Mouse (Mus musculus) kidney, adult 9 months (tissue): Measurements from ENCODE around the gene Fgfr2.
A peak's percentile ranks its signal among the peaks of the same experiment; 100 is the strongest.

Experiments
- DNase-seq: peaks from one replicate; pipeline ENCODE4 v3.0.0; 2022

Fgfr2 gene

GRCm38 (mm10) chr7:132273741-132274513 is 849.2 kb downstream of the Fgfr2 start:
- no peak for DNase-seq

- DNase-seq = no peak
These were observed 850.2 kb downstream of the Fgfr2 start for GRCm38 (mm10) chr7:132272984-132273383.

- no peak for DNase-seq
These were observed 852.8 kb downstream of the Fgfr2 start for GRCm38 (mm10) chr7:132270364-132270763.

- DNase-seq = no peak
These were observed 853.5 kb downstream of the Fgfr2 start for GRCm38 (mm10) chr7:132269661-132270060.

GRCm38 (mm10) chr7:132267721-132268498 is 855.2 kb downstream of the Fgfr2 start:
- DNase-seq = no peak

- no peak for DNase-seq
These were observed 858.4 kb downstream of the Fgfr2 start for GRCm38 (mm10) chr7:132264763-132265162.

GRCm38 (mm10) chr7:132263186-132263585 is 860.0 kb downstream of the Fgfr2 start:
- no peak for DNase-seq

- DNase-seq = no peak
These were observed 860.5 kb downstream of the Fgfr2 start for GRCm38 (mm10) chr7:132262696-132263095.

- no peak for DNase-seq
These were observed 861.3 kb downstream of the Fgfr2 start for GRCm38 (mm10) chr7:132261885-132262284.

GRCm38 (mm10) chr7:132260632-132261031 is 862.5 kb downstream of the Fgfr2 start:
- no peak for DNase-seq

GRCm38 (mm10) chr7:132258817-132259216 is 864.3 kb downstream of the Fgfr2 start:
- DNase-seq = no peak

- DNase-seq = no peak
These were observed 864.9 kb downstream of the Fgfr2 start for GRCm38 (mm10) chr7:132258216-132258615.

GRCm38 (mm10) chr7:132253513-132253912 is 869.6 kb downstream of the Fgfr2 start:
- DNase-seq = no peak

- no peak for DNase-seq
These were observed 870.1 kb downstream of the Fgfr2 start for GRCm38 (mm10) chr7:132253078-132253477.

GRCm38 (mm10) chr7:132249563-132250119 is 873.5 kb downstream of the Fgfr2 start:
- DNase-seq = no peak

- no peak for DNase-seq
These were observed 875.6 kb downstream of the Fgfr2 start for GRCm38 (mm10) chr7:132247567-132247966.

- DNase-seq = no peak
These were observed 876.1 kb downstream of the Fgfr2 start for GRCm38 (mm10) chr7:132247091-132247490.

- DNase-seq = peak; percentile 67
These were observed 877.4 kb downstream of the Fgfr2 start for GRCm38 (mm10) chr7:132245730-132246129.

- no peak for DNase-seq
These were observed 878.5 kb downstream of the Fgfr2 start for GRCm38 (mm10) chr7:132244637-132245036.

GRCm38 (mm10) chr7:132243225-132243624 is 879.9 kb downstream of the Fgfr2 start:
- DNase-seq = peak; percentile 33

- peak; percentile 26 for DNase-seq
These were observed 880.5 kb downstream of the Fgfr2 start for GRCm38 (mm10) chr7:132242617-132243141.

GRCm38 (mm10) chr7:132238921-132239320 is 884.2 kb downstream of the Fgfr2 start:
- peak; percentile 34 for DNase-seq

GRCm38 (mm10) chr7:132237191-132237590 is 886.0 kb downstream of the Fgfr2 start:
- DNase-seq = peak; percentile 67
